Mouse (Mus musculus) erythroid progenitor cell, adult 5-6 weeks (primary cell): ENCODE measurements around the gene Olfr961. TPM values are rescaled to one million over a fixed set of nuclear protein-coding genes. Genes with fewer than 3 reads are reported as not detected.

ENCODE experiments used
- ATAC-seq: replicated peaks from 2 replicates; pipeline ENCODE4 v1.8.0; 2016; ENCODE audit warnings: moderate number of reproducible peaks, mild to moderate bottlenecking, moderate TSS enrichment, inconsistent platforms; ENCODE audit not compliant: poor library complexity, low FRiP score, severe bottlenecking
- total RNA-seq, 2 experiments: library from RNA; stranded (forward) in 1 of 2; stranded (reverse) in 1 of 2; fragments of 150-400 nt in 1 of 2; fragments of 186-747, 209-891 nt in 1 of 2; gene quantifications; 2 replicates each; pipeline versions ENCODE4 v1.2.3 to v1.2.4; 2015 to 2017; ENCODE audit warnings: low replicate concordance in 2 of 2

Olfr961 gene
- not detected in 2 replicates for total RNA-seq (2015; ENCODE audit: low replicate concordance)
- not detected in 2 replicates for total RNA-seq (2017; ENCODE audit: low replicate concordance)

- no peak for ATAC-seq
These were observed at the start of gene Olfr961 for GRCm38 (mm10) chr9:39644785-39645184. Gene Olfr961, plus strand, starts transcription at chr9:39645085.

- no peak for ATAC-seq
These were observed 42.2 kb upstream of the Olfr961 start for GRCm38 (mm10) chr9:39602536-39603332.

GRCm38 (mm10) chr9:39603333-39603845 is 41.5 kb upstream of the Olfr961 start:
- ATAC-seq: no peak

GRCm38 (mm10) chr9:39603999-39604453 is 40.9 kb upstream of the Olfr961 start, which contains the start of gene AW551984:
Gene AW551984, minus strand, starts transcription at chr9:39604403.
- ATAC-seq: no peak

GRCm38 (mm10) chr9:39608497-39608896 is 36.4 kb upstream of the Olfr961 start:
- ATAC-seq: no peak

GRCm38 (mm10) chr9:39610355-39610754 is 34.5 kb upstream of the Olfr961 start, which contains the start of gene Olfr148:
Gene Olfr148, plus strand, starts transcription at chr9:39610655.
- no peak for ATAC-seq

- ATAC-seq: no peak
These were observed 32.9 kb upstream of the Olfr961 start for GRCm38 (mm10) chr9:39611953-39612352.

- ATAC-seq: no peak
These were observed 23.8 kb upstream of the Olfr961 start, which contains the start of gene Olfr960 for GRCm38 (mm10) chr9:39621073-39621472. Gene Olfr960, plus strand, starts transcription at chr9:39621373.

- ATAC-seq: no peak
These were observed 21.1 kb upstream of the Olfr961 start for GRCm38 (mm10) chr9:39623783-39624182.

GRCm38 (mm10) chr9:39624711-39625110 is 20.2 kb upstream of the Olfr961 start:
- no peak for ATAC-seq

GRCm38 (mm10) chr9:39629069-39629468 is 15.8 kb upstream of the Olfr961 start:
- no peak for ATAC-seq

GRCm38 (mm10) chr9:39633913-39634594 is 10.8 kb upstream of the Olfr961 start:
- no peak for ATAC-seq

- ATAC-seq: no peak
These were observed 2.5 kb downstream of the Olfr961 start for GRCm38 (mm10) chr9:39647382-39647781.

- no peak for ATAC-seq
These were observed 10.0 kb downstream of the Olfr961 start for GRCm38 (mm10) chr9:39654756-39655396.

GRCm38 (mm10) chr9:39666905-39667304 is 22.0 kb downstream of the Olfr961 start, which contains the start of gene Olfr963:
Gene Olfr963, plus strand, starts transcription at chr9:39667205.
- ATAC-seq: no peak

- ATAC-seq: no peak
These were observed 24.8 kb downstream of the Olfr961 start for GRCm38 (mm10) chr9:39669723-39670122.

- no peak for ATAC-seq
These were observed 29.9 kb downstream of the Olfr961 start for GRCm38 (mm10) chr9:39674820-39675219.

GRCm38 (mm10) chr9:39678557-39678956 is 33.7 kb downstream of the Olfr961 start:
- ATAC-seq: no peak

GRCm38 (mm10) chr9:39679280-39679679 is 34.4 kb downstream of the Olfr961 start:
- ATAC-seq: no peak
